ENCODE assay signal across 28 mouse cellular contexts in the genomic region with DNA sequence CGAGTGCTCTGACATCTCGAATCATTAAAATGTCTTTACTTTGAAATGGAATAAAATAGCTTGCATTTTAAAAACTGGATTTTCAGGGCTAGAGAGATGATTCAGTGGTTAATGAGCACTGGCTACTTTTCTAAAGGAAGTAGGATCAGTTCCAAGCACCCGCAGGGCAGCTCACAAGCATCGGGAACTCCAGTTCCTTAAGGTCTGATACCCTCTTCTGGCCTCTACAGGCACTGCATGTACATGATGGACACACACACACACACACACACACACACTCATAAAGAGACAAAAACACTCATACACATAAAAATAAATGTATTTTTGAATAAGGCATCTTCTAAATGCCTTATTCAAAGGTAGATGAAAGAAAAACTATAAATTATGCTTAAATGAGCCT. TPM values are rescaled to one million over a fixed set of nuclear protein-coding genes. Genes with fewer than 3 reads are reported as not detected.
"Had no signal": no experiment of that assay in that cellular context is flagged by ENCODE, and none has a peak within 500 bp of the region (broad histone marks: within the 10 kb centered on the region; RNA-seq: fewer than 3 reads in every experiment).

No protein-coding gene starts in this region.

- H3K27me3 ChIP-seq: intestine, embryonic 15.5 days; kidney, embryonic 15.5 days; limb, embryonic 15.5 days; liver, embryonic 12.5 days had no signal

- H3K9me3 ChIP-seq: heart, embryonic 10.5 days; hindbrain, embryonic 12.5 days; intestine, embryonic 15.5 days; kidney, embryonic 15.5 days; liver, embryonic 12.5 days had no signal

- H3K27ac ChIP-seq: gastrocnemius, adult 2 months; heart, embryonic 10.5 days; hindbrain, embryonic 12.5 days; hindbrain, embryonic 14.5 days; intestine, embryonic 15.5 days; kidney, embryonic 15.5 days; kidney, postnatal 0 days; limb, embryonic 13.5 days; limb, embryonic 15.5 days; liver, embryonic 12.5 days had no signal

- H3K4me3 ChIP-seq: gastrocnemius, adult 2 months; heart, embryonic 10.5 days; heart, embryonic 12.5 days; hindbrain, embryonic 10.5 days; hindbrain, embryonic 12.5 days; intestine, embryonic 15.5 days; kidney, embryonic 15.5 days; limb, embryonic 13.5 days; limb, embryonic 15.5 days; liver, embryonic 12.5 days had no signal

- DNase-seq: gastrocnemius, adult 2 months; gastrocnemius, postnatal 10 days; gastrocnemius, postnatal 25 days; heart, adult 18-20 months; heart, postnatal 10 days; heart, postnatal 4 days; kidney, adult 11 months; kidney, adult 2 months; kidney, adult 9 months; kidney, postnatal 14 days; kidney, postnatal 36 days; layer of hippocampus, adult 9-11 months; layer of hippocampus, postnatal 36 days; left cerebral cortex, postnatal 4 days had no signal

- H3K36me3 ChIP-seq: heart, embryonic 10.5 days; heart, embryonic 12.5 days; hindbrain, embryonic 10.5 days; hindbrain, embryonic 12.5 days; intestine, embryonic 15.5 days; kidney, embryonic 15.5 days; limb, embryonic 13.5 days; limb, embryonic 15.5 days; liver, embryonic 12.5 days had no signal

- H3K9ac ChIP-seq: heart, embryonic 12.5 days; hindbrain, embryonic 12.5 days; hindbrain, embryonic 14.5 days; intestine, embryonic 15.5 days; kidney, embryonic 15.5 days; limb, embryonic 13.5 days; limb, embryonic 15.5 days; liver, embryonic 12.5 days had no signal

- ATAC-seq: hindbrain, embryonic 16.5 days; inflammation-experienced regulatory T-cells, adult 6 months; intestine, embryonic 15.5 days had no signal

- H3K4me2 ChIP-seq: heart, embryonic 12.5 days; hindbrain, embryonic 12.5 days; hindbrain, embryonic 14.5 days; intestine, embryonic 15.5 days; kidney, embryonic 15.5 days; limb, embryonic 13.5 days; limb, embryonic 15.5 days; liver, embryonic 12.5 days had no signal

RNA-seq across cellular contexts. Expression of gene Frrs1l, which starts 51.0 kb away (rescaled TPM):
- polyA plus RNA-seq: inflammation-experienced regulatory T-cells, adult 6 months; liver, adult 2 months had no signal
